Mouse (Mus musculus): Measurements from ENCODE around the gene Pten. TPM values are rescaled to one million over a fixed set of nuclear protein-coding genes. Genes with fewer than 3 reads are reported as not detected.

Pten gene
- polyA plus RNA-seq, 1 experiment from 2014 or later, result 14.1 TPM

- no peak overlapping the region for H3K27ac ChIP-seq
- H3K36me3 ChIP-seq, result no peaks in the 10 kb centered on the region
- no peak for ATAC-seq (ENCODE audit: low FRiP score)
- H3K9ac ChIP-seq, result no peak overlapping the region
- no peaks in the 10 kb centered on the region for H3K9me3 ChIP-seq (replicated peaks)
- H3K27me3 ChIP-seq, result no peaks in the 10 kb centered on the region
- H3K4me1 ChIP-seq, result no peaks in the 10 kb centered on the region
- no peak overlapping the region for H3K4me3 ChIP-seq
- no peak overlapping the region for H3K4me2 ChIP-seq (replicated peaks)
- WGBS, result 92% methylated on average over 2 of the region's 2 CpGs
Observed at GRCm38 (mm10) chr19:32829871-32830270, 72.6 kb downstream of the Pten start.

- no peaks in the 10 kb centered on the region for H3K36me3 ChIP-seq
- WGBS, result 96% methylated on average over 4 of the region's 4 CpGs
- no peak for ATAC-seq (ENCODE audit: low FRiP score)
Observed at GRCm38 (mm10) chr19:32831286-32831685, 74.0 kb downstream of the Pten start.

GRCm38 (mm10) chr19:32840491-32840890 is 83.2 kb downstream of the Pten start:
- ATAC-seq (ENCODE audit: low FRiP score), result no peak
- H3K4me1 ChIP-seq, result no peaks in the 10 kb centered on the region
- no peaks in the 10 kb centered on the region for H3K9me3 ChIP-seq (replicated peaks)
- H3K4me3 ChIP-seq, result no peak overlapping the region
- H3K36me3 ChIP-seq, result no peaks in the 10 kb centered on the region
- no peak overlapping the region for H3K9ac ChIP-seq
- no peak overlapping the region for H3K27ac ChIP-seq
- no peak overlapping the region for H3K4me2 ChIP-seq (replicated peaks)
- H3K27me3 ChIP-seq, result no peaks in the 10 kb centered on the region
- 95% methylated on average over 6 of the region's 6 CpGs for WGBS

More at GRCm38 (mm10) chr19:32831286-32831685, 74.0 kb downstream of the Pten start:
- Histone ChIP-seq H3K4me3 (no peak overlapping the region), H3K9ac (no peak overlapping the region), H3K4me1 (no peaks in the 10 kb centered on the region), H3K4me2 (replicated peaks) (no peak overlapping the region), H3K27me3 (no peaks in the 10 kb centered on the region), H3K27ac (no peak overlapping the region), H3K9me3 (replicated peaks) (no peaks in the 10 kb centered on the region)

- Histone ChIP-seq H3K27ac (no peak overlapping the region), H3K27me3 (no peaks in the 10 kb centered on the region), H3K9me3 (replicated peaks) (no peaks in the 10 kb centered on the region), H3K4me1 (no peaks in the 10 kb centered on the region), H3K4me3 (no peak overlapping the region), H3K9ac (no peak overlapping the region), H3K4me2 (replicated peaks) (no peak overlapping the region), H3K36me3 (no peaks in the 10 kb centered on the region)
- 90% methylated on average over 5 of the region's 5 CpGs for WGBS
- ATAC-seq (ENCODE audit: low FRiP score), result no peak
Observed at GRCm38 (mm10) chr19:32844486-32844885, 87.2 kb downstream of the Pten start.

GRCm38 (mm10) chr19:32848041-32848440 is 90.7 kb downstream of the Pten start:
- Histone ChIP-seq H3K9ac (no peak overlapping the region), H3K27ac (no peak overlapping the region), H3K27me3 (no peaks in the 10 kb centered on the region), H3K4me3 (no peak overlapping the region), H3K36me3 (no peaks in the 10 kb centered on the region), H3K4me2 (replicated peaks) (no peak overlapping the region), H3K4me1 (no peaks in the 10 kb centered on the region), H3K9me3 (replicated peaks) (no peaks in the 10 kb centered on the region)
- ATAC-seq (ENCODE audit: low FRiP score), result no peak
- 89% methylated on average over 3 of the region's 3 CpGs for WGBS

DNA sequence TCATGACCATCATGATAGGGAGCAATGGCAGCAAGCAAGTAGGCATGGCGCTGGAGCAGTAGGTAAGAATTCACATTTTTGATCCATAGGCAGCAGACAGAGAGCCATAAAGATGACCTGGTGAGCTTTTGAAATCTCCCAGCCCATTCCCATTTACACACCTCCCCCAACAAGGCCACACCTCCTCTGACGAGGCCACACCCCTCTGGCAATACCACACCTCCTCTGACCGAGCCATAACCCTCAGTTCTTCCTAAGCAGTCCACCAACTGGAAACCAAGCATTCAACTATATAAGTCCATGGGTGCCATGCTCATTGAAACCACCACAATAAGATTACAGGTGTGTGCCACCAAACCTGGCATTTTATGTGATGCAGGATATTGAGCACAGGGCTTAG is 95.0 kb downstream of the Pten start:
- Histone ChIP-seq H3K9me3 (replicated peaks) (no peaks in the 10 kb centered on the region), H3K9ac (no peak overlapping the region), H3K27me3 (no peaks in the 10 kb centered on the region), H3K27ac (no peak overlapping the region), H3K4me1 (no peaks in the 10 kb centered on the region), H3K4me3 (no peak overlapping the region), H3K4me2 (replicated peaks) (no peak overlapping the region), H3K36me3 (no peaks in the 10 kb centered on the region)
- WGBS, result 73% methylated on average over 3 of the region's 3 CpGs
- ATAC-seq (ENCODE audit: low FRiP score), result no peak

DNA sequence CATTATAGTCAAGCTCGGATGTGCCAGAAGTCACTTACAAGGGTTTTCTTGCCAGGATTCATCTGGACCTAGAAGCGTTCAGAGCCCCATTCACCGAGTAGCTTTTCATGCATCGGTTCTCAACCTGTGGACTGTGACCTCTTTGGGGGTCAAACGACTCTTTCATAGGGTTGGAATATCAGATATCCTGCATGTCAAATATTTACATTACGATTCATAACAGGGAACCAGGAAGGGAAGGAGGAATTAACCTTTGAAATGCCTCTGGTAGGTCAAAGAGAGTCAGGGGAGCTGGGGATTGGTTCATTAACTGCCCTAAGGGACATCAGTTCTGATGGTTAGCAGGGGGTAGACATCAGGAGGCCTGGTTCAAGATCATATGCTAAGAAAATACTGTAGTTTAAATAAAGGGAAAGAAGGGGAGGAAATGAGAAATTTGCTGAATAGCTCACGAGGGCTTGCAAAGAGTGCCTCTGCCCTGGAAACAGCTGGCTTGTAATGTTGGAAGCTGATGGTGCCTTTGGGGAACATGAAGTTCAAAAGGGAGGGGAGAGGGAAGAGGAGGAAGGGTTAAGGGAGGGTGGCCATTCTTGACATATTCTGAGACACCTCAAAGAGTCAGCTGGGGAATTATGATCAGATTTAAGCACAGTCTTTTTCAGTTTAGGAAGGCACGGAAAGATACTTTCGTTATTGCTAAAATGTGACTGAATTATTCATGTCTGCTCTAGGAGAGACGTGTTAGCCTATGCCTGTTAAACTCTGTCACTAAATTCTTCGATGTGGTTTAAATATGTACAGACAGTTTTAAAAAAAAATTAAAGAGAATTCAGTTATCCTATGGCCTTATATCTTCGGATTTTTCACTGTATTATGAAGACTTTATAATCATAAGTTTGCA is 104.6 kb downstream of the Pten start:
- no peak overlapping the region for H3K9ac ChIP-seq
- 71% methylated on average over 12 of the region's 12 CpGs for WGBS

GRCm38 (mm10) chr19:32866765-32867164 is 109.5 kb downstream of the Pten start:
- Histone ChIP-seq H3K4me2 (replicated peaks) (peak overlapping the region; percentile 48), H3K27me3 (no peaks in the 10 kb centered on the region), H3K4me1 (peaks cover 14% of the 10 kb centered on the region), H3K9me3 (replicated peaks) (no peaks in the 10 kb centered on the region), H3K27ac (no peak overlapping the region), H3K9ac (no peak overlapping the region), H3K4me3 (0 out of 2 replicates have a peak overlapping the region, but pooled peaks have one; percentile 19), H3K36me3 (no peaks in the 10 kb centered on the region)
- WGBS, result 5% methylated on average over 12 of the region's 13 CpGs
- ATAC-seq (ENCODE audit: low FRiP score), result 0 out of 2 replicates have a peak, but pooled peaks have one; percentile 35

More for the DNA sequence above, 104.6 kb downstream of the Pten start:
- no peak for ATAC-seq (ENCODE audit: low FRiP score)
- Histone ChIP-seq H3K4me2 (replicated peaks) (no peak overlapping the region), H3K36me3 (no peaks in the 10 kb centered on the region), H3K4me1 (peaks cover 8% of the 10 kb centered on the region), H3K9me3 (replicated peaks) (no peaks in the 10 kb centered on the region), H3K4me3 (no peak overlapping the region), H3K27me3 (no peaks in the 10 kb centered on the region), H3K27ac (no peak overlapping the region)

DNA sequence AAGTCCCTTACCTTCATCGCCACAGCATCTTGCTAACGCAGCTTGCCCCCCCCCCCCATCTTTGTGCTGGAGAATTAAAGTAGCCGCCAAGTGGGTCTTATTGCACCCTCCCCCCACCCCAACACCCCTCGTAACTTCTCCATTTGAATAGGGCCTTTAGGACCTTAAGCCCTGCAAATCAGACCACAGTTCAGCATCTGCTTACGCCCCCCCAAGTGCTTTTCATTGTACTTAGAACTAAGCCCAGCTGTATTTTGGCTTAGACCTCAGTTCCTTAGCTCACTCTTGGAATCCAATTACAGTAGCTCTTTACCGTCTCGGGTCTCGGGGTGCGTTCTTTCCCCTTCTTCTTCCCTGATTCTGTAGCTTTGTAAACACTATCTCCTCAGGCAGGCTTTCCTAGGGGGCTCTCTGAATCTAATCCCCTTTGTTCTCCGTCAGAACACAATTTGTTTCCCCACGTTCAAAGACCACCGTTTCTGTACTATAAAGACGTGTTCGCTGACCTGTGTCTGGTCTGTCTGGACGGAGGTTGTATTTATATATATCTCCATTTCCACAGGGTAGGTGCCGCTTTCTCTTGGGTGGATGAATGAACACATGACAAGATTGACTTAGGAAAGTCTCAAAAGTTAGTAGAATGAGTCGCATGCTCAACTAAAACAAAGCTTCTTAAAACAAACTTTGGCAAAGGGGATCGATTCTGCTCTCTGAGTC is 110.0 kb downstream of the Pten start:
- H3K27me3 ChIP-seq, result no peaks in the 10 kb centered on the region
- WGBS, result 5% methylated on average over 17 of the region's 18 CpGs
- peaks cover 12% of the 10 kb centered on the region for H3K4me1 ChIP-seq
- H3K4me3 ChIP-seq, result peak overlapping the region; percentile 19; the same call in 1 of the 2 replicates
- ATAC-seq (ENCODE audit: low FRiP score), result no peak
- H3K9me3 ChIP-seq (replicated peaks), result no peaks in the 10 kb centered on the region
- H3K9ac ChIP-seq, result no peak overlapping the region
- peak overlapping the region; percentile 48 for H3K4me2 ChIP-seq (replicated peaks)
- H3K27ac ChIP-seq, result no peak overlapping the region
- no peaks in the 10 kb centered on the region for H3K36me3 ChIP-seq

DNA sequence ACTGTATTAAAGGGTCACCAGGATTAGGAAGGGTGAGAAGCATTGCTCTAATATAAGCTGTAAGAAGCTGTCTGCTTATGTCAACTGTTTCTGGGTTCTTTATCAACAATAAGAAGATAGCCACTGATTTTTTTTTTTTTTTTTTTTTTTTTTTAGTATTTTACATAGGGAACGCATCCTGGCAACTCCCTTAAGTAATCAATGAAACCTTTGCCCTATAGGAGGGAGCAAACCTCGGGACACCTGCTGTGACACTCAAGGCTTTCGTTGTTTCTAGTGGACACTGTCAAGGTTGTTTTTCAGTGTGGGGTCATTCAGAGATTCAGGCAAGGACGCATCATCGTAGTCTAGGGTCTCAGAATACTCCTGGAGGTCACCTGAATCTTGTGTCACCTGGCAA is 111.3 kb downstream of the Pten start:
- H3K36me3 ChIP-seq, result no peaks in the 10 kb centered on the region
- H3K4me1 ChIP-seq, result peaks cover 12% of the 10 kb centered on the region
- H3K27ac ChIP-seq, result no peak overlapping the region
- H3K9ac ChIP-seq, result no peak overlapping the region
- no peaks in the 10 kb centered on the region for H3K27me3 ChIP-seq
- ATAC-seq (ENCODE audit: low FRiP score), result no peak
- H3K4me2 ChIP-seq (replicated peaks), result no peak overlapping the region
- H3K9me3 ChIP-seq (replicated peaks), result no peaks in the 10 kb centered on the region
- no peak overlapping the region for H3K4me3 ChIP-seq
- 42% methylated on average over 5 of the region's 5 CpGs for WGBS

DNA sequence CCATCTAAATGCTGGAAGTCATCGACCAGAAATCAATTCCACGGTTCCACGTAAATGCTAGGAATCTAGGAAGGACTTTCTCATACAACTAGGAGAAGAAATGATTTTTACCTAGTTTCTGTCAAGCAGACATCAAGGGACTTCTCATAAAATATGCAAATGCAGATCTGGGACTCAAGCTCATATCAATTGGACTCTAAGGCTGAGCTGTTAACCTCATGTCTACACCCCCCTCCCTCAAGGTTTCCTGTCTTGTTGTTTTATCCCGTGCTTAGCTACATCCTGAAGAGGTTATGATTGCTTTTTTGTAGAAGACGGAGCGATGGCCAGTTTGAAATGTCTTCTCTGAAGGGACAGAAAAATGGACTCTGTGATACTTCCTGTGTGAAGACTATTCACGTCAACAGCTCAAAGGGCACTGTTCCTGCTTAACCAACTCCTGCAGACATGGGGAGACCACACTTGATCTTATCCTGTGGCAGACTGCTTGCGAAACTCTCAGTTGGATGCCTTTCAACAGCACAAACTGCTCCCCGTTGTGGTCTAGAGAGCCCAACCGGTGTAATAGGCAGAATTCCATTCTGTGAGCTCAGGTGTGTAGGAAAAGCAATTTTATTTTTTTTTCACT is 111.9 kb downstream of the Pten start:
- no peak overlapping the region for H3K27ac ChIP-seq
- H3K27me3 ChIP-seq, result no peaks in the 10 kb centered on the region
- WGBS, result 41% methylated on average over 10 of the region's 10 CpGs
- peaks cover 15% of the 10 kb centered on the region for H3K4me1 ChIP-seq
- no peaks in the 10 kb centered on the region for H3K36me3 ChIP-seq
- H3K4me2 ChIP-seq (replicated peaks), result no peak overlapping the region
- no peak overlapping the region for H3K9ac ChIP-seq
- H3K9me3 ChIP-seq (replicated peaks), result no peaks in the 10 kb centered on the region
- no peak overlapping the region for H3K4me3 ChIP-seq
- ATAC-seq (ENCODE audit: low FRiP score), result no peak
